Mouse (Mus musculus) heart, postnatal 0 days (tissue): ENCODE results near the gene Swap70.

ENCODE experiments used
- CTCF ChIP-seq: IDR thresholded peaks from 2 replicates; pipeline ENCODE4 v1.5.1; 2016; ENCODE audit warnings: antibody characterized with exemption, control low read depth, low read depth
- EP300 ChIP-seq: IDR thresholded peaks from 2 replicates; pipeline ENCODE4 v1.6.1; 2016; ENCODE audit warnings: antibody characterized with exemption, low read depth

DNA sequence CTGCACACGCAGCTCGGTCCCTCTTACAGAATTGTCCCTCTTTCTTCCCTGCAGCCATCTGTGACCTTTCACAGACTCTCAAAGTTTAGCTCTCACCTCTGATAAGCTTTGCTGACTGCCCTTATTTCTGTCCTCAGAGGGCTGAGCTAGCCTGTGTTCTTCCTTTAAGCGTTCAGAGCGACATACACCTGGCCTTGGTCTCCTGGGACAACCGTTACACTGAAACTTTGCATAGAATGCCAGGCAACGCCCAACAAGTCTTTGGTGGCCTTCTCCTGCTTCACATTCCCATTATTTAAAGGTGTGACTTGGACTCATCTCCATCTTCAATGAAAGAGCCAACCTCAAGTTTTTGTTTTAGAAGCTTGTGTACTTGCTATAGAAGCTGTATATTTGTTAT lies 13.2 kb upstream of the Swap70 start:
- TF ChIP-seq EP300 (no peak), CTCF (no peak)
